Mouse (Mus musculus) heart, postnatal 25 days (tissue): ENCODE data around the gene Plekha6. TPM values are rescaled to one million over a fixed set of nuclear protein-coding genes. Genes with fewer than 3 reads are reported as not detected.

Experiments
- DNase-seq: peaks from one replicate; pipeline ENCODE4 v3.0.0; 2022; ENCODE audit warnings: low spot score
- intact Hi-C: fragments of 180-260 bp; cut with DNase I; formaldehyde crosslinking; loops from one replicate; pipeline ENCODE4 v1.15.1; 2025
- total RNA-seq, 2 experiments: library from RNA; stranded (reverse); gene quantifications; 2 replicates each; pipeline ENCODE4 v1.2.3; 2021

Plekha6 gene
- total RNA-seq, 2 experiments from 2014 or later, result 66.5 to 77.1 TPM

DNA sequence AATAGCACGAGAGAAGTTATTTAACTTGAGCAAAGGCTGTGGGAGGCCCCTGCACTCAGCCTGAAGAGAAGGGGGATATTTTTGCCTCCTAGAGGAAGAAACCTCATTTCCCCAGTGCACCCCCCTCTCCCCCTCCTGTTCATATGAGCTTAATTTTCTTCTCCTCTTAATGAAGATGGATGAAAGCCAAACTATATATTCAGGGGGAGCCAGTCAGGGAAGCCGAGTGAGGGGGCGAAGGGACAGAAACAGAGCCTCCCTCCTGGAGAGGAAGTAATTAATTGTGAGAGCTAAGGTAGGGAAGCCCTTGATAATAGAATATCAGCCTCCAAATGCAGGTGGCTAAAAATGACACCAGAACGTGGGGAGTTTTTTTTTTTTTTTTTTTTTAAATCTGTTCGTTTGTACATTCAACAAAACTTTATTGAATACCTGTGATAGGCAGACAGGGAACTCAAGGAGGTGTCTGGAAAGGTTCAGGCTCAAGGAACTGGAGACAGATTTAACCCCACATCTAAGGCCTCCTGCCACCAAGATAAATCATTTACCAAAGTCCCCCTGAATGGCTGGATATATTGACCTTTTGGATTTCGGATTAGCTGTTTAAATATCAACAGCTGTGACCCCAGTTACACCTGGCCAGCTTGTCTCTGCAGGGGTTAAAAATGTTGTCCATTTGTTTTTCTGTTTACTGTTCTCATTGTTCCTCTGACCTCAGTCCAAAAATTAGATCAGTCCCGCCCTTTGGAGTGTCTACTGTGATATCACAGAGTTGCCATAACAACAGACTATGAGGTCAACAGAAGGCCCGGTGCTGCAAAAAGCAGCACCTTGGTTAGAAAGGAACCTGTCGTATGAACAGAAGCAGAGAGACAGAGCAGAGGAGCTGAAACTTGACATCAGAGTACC lies 91.1 kb downstream of the Plekha6 start:
- no peak for DNase-seq
- intact Hi-C loops, result no loop called here

DNA sequence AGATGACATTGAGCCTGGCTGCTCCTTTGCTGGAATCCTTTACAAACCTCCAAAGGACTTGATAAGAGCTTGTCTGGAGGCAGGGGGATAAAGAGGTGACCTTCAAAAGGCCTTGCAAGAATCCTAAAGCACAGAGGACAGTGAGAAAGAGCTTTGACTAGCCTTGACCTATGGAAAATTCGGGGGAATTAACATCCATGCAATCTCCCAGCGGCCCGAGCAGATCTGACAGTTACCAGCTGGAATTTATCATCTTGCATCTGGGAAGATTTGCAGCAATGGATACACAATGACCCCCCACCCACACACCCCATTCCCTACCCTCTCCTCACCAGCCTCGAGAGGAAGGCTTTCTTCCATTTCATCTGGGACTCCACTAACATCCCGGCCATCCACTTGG lies 91.8 kb downstream of the Plekha6 start:
- no peak for DNase-seq
- intact Hi-C loops, result no loop called here

DNA sequence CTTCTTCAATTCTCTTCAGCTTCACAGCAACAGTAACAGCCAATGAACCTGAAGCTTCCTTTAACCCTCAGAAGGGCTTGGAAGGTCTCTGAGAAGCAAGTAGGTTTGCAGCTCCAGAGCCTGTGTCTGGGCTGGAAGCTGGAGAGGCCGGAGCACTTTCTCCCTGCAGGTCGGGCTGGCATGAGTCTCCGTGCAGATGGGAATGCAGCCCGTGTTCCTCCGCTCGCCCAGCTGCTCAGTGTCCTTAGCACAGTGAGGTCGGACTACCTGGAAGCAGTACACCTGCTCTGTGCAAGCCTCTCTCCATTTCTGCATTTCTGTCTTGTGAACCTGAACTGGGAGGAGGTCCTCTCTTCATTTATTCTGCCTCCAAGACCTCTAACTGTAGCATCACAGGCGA lies 92.3 kb downstream of the Plekha6 start:
- intact Hi-C loops, result no loop called here

DNA sequence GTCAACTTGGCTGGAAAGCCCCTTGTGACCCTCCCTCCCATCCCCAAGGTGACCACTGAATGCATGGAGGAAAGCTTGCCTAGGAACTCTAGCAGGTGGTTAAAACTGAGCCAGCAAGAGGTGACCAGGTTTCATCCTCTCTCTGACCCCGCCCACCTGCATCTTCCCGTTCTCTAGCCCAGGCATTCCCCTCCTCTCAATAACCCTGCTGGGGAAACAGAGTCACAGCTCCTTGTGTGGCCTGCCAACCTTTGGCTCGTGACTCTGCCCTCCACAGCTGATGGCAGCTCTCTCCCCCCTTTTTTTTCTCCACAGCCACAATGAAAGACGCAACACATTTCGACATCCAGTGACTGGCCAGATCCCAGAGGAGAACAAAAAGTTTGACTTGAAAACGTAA lies 94.7 kb downstream of the Plekha6 start:
- intact Hi-C loops, result no loop called here
- DNase-seq, result no peak

More for the DNA sequence above, 92.3 kb downstream of the Plekha6 start:
- DNase-seq, result no peak

DNA sequence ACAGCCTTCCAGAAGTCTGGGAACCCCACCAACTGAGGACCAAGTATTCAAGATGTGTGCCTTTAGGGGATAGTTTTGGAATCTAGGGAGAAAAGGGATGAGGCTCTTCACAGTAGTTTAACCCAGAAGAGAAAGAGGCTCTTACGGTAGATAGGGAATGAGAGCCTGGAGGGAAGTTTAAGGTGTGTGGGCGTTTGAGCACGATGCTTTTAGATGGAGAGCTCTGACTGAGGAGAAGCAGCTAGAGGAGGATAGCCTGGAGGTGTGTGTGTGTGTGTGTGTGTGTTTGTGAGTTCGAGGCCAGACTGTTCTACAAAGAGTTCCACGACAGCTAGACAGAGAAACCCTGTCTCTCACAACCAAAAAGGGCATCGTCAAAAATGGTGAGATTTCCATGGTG lies 98.6 kb downstream of the Plekha6 start:
- intact Hi-C loops, result no loop called here
- no peak for DNase-seq

DNA sequence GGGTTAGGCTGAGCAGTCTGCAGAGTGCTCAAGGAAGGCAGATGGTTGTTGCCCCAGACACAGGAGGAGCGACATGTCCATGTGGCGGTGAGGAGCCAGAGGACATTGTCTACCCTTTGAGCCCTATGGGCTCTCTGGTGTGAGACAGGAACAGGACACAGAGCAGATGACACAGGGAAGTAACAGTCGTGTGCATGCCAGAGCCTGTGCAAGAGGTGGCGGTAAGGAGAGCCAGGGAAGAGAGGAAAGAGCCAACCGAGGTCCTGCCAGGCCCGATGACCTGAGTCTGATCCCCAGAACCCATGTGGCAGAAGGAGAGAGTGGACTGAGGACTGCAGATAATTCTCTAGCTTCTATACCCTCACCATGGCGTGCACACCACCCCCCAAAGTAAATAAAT lies 99.1 kb downstream of the Plekha6 start:
- DNase-seq, result no peak
- intact Hi-C loops, result no loop called here

DNA sequence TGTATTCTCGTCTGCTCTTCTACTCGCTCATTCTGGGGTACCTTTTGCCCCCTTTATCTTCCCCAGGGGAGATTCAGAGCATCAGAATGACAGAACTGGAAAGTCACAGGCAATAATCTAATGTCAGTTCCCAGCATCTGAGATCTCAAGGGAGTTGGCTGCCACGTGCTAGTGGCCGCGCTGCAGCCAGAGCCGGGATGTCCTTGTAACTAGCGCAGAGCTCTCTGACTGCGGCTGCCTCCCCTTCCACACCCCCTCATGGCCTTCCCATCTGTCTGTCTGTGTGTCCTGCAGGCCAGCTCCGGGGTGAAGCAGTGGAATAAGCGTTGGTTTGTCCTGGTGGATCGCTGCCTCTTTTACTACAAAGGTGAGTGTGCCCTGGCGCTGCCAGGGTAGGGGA lies 100.4 kb downstream of the Plekha6 start:
- intact Hi-C loops, result no loop called here
- DNase-seq, result no peak

DNA sequence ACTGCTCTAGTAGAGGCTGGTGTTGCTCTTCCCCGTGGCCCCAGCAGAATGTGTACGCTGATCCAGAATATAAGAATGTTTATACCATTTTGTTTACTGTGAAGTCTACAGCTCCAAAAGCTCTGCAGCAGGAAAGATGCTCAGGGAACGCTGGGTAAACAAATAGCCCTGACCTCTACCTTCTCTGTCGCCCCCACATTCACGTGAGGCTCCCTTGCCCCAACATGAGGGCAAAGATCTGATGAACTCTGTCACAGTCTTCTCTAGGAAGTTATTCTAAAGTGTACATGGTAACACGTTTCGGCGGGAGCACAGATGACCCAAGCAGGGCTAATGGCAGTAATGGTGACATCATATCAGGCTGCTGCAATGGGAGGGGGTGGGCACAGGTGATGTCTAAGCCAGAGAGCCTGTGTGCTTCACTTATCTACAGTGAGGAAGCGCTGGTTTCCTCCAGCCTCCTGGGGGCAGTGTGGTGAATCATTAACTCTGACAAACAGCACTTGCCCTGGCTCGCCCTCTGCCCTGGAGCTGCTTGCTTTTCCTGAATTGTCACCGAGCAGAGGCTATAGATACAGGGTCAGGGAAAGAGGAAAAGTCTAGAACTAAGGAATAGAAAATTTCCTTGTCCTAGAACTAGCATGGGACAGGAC lies 101.2 kb downstream of the Plekha6 start:
- no peak for DNase-seq
- intact Hi-C loops, result loop anchor here (5.0 kb wide), 2 partner anchors 38 to 83 kb away; no protein-coding TSS in a partner anchor

DNA sequence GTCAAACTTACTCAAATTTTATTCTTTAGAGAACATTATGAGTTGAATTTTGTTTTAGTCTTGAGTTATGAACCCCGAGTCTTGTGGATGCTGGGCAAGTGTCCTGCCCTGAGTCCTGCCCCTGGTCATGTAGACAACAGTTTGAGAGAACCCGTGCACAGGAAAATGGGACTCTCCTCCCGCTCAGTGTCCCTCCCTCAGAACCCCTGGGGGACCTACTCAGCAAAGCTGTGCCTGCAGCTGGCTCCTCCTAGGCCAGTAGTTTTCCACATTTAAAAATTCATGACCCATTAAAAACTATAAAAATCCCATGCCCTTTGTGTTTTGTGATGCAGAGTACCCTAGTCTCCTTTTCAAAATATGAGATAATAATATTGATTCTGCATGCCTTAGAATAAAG lies 103.1 kb downstream of the Plekha6 start:
- no peak for DNase-seq
- intact Hi-C loops, result loop anchor here (5.0 kb wide), 2 partner anchors 40 to 85 kb away; no protein-coding TSS in a partner anchor

DNA sequence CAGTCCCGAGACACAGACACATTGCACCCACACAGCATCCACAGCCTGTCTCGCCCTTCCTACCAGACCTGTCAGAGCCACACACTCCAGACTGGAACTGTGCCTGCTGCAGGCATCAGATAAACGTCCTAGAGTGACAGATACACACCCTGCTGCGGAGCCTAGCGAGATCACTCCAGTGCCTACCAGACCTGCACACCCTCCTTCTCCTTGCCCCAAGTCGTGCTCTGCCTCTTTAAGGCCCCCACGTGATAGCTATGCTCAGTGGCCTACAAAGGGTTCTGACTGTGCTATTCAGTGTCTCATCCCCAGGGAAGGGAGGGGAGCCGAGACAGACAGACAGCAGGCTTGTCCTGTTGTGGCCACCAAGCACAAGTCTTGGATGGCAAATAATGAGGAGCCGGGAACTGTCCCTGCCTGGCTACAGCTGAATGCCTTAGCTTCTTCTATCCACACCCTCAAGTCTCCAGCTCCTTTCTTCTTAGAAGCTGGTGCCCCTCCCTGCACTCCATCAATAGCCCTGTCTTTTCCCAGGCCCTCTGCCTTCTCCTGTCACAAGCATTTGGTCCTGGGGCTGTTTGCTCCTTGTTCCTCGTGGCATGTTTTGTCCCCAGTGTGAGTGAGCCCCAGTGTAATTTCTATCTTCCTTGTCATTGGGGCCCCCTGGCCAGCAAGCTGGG lies 103.9 kb downstream of the Plekha6 start:
- DNase-seq, result no peak
- intact Hi-C loops, result loop anchor here (5.0 kb wide), 2 partner anchors 41 to 86 kb away; no protein-coding TSS in a partner anchor

DNA sequence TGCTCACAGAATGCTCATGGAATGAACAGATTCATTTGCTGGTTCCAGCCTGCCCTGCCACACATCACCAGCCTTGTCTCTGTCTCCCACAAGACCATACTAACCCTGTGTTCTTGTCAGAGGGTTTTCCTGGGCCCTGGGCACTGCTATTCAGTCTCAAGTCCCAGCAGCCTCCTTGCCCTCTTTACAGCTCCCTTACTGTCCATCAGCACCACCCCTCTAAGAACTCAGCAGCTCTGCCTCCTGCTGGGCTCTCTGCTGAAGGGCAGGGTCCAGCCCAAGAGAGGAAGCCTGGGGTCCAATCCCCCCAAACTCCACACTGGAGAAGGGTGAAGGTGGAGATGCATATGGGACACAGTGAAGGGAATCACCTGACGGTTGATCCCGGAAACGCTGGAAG lies 104.5 kb downstream of the Plekha6 start:
- DNase-seq, result no peak
- intact Hi-C loops, result loop anchor here (5.0 kb wide), 2 partner anchors 41 to 86 kb away; no protein-coding TSS in a partner anchor

DNA sequence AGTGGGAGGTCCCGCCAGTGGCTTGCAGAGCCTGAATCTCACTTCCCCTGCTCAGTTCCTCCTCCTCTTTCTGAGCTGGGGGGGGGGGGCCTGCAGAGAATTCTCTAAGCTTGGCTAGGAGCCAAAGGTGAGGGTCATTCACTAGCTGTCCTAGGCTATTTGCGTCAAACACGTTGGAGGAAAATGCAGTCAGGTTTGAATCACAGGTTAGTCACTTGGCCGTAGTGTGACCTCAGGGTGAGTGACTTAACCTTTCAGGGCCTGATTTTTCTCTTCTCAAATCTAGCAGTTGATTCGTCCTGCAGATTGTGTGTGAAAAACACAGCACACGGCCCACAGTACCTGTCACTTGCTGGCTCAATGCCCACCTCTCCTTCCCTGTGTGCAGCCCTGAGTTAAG lies 106.3 kb downstream of the Plekha6 start:
- intact Hi-C loops, result no loop called here

DNA sequence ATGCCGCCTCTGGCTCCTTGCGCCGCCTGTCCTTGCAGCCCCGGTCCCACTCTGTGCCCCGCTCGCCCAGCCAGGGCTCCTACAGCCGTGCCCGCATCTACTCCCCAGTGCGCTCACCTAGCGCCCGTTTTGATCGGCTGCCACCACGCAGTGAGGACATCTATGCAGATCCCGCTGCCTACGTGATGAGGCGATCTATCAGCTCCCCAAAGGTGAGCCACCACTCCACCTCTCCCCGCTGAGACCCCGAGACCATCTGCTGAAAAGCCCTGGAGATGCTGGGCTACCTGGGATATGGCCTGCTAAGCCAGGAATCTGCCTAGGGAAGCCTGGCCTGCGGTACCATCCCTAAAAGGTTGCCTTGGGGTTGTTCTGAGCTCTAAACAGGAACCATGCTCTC lies 110.2 kb downstream of the Plekha6 start:
- no peak for DNase-seq
- intact Hi-C loops, result no loop called here

More for the DNA sequence above, 106.3 kb downstream of the Plekha6 start:
- no peak for DNase-seq

DNA sequence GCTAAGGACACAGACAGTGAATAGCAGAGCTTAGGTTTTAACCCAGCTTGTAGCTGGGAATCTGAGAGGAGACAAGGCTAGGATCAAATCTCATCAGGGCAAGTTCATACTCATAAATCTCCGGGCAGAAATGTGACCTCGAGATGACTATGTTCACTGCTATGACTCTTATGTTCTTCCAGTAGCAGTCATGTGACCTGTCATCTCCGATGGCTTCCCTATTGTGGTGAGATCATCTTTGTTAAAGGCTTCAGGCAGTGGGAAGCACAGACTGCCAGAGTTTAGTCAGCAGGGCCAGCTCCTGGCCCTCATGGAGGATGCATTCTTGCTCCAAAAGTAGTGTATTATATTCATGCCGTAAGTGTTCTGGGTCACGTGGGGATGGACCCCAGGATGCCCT lies 113.0 kb downstream of the Plekha6 start:
- DNase-seq, result no peak

DNA sequence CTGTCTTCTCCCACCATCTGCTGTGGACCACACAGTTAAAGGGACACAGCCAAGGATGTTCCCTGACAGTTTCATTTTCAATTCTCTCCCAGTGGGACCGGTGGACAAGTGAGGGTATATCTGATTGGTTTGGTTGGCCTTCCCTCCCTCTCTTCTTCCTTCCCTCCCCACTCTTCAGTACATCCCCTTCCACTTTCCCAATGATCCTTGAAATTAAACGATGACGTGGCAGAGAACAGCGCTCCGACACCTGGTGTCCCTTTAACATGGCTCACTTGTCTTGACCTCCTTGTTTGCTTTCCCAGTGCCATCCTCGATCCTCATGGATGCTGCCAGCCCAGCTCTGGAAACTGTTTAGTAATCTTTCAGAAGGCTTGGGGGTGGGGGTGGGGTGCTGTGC lies 114.5 kb downstream of the Plekha6 start:
- no peak for DNase-seq
- intact Hi-C loops, result no loop called here

More for the DNA sequence above, 113.0 kb downstream of the Plekha6 start:
- intact Hi-C loops, result no loop called here

DNA sequence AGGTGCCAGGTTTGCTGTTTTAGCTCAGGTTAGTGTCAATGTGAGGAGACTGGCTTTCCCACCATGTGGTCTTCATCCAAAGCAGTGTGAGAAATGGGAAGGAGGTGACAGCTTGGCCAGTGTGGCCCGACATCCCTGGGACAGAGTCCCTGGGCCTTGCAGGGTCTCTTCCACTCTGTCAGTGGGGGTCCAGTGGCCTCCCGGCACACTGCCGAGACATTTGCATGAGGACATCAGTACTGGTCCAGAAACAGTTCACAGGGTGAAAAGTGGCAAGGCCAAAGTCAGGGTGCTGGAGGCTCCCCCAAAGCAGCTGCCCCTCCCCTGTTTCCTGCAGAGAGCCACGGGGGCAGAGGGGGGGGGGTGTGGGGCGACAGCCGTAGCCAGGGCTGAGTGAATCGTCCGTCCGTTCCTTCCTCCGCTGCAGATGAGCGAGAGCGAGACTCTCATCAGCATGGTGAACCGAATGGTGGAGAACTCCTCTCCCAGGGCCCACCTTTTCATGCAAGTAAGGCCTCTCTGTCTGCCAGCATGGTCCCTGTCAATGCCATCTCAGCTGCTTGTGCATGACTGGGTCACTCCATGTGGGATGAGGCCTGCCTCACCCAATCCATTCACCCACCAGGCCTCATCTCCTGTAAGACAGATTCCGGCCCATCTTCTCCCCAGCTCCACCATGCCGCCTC lies 115.1 kb downstream of the Plekha6 start:
- intact Hi-C loops, result no loop called here

DNA sequence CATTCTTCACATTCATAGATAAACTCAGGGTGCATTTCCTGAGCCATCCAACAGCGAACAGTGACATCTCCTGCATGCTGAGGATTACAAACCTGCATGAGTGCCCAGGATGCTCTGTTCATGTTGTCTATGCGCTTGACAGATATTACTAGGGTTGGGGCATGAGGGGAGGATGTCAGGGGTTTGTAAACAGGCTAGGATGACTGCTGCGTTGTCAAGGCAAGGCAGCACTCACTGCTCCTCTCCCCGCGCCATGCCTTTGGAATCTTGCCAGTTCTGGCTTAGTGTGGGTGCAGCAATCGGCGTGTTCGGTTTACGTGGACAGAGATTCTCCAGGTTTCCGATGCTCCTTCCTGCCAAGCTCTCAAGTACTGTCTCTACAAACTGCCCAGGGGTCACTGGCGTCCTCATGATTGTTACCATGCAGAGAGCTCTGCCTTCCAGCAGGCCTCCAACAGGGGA lies 115.7 kb downstream of the Plekha6 start:
- intact Hi-C loops, result no loop called here
- no peak for DNase-seq

More for the DNA sequence above, 115.1 kb downstream of the Plekha6 start:
- no peak for DNase-seq

DNA sequence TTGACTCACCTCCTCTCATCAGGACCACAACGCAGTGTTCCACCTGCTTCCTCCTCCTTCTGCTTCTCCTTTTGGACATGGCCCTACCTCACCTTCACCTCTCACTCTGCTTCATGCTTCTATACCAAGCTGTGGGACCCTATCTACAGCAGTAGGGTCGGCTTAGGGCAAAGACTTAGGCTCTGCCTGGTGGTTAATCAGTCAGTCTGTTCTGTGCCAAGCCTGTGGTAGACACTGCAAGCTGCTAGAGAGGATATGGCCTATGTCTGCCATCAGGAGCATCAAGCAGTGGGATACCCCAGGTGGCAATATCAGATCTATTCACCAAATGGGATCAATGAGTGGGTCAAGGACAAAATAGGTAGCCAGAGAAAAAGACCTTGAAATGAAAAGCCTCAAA lies 116.5 kb downstream of the Plekha6 start:
- DNase-seq, result no peak
- intact Hi-C loops, result no loop called here

DNA sequence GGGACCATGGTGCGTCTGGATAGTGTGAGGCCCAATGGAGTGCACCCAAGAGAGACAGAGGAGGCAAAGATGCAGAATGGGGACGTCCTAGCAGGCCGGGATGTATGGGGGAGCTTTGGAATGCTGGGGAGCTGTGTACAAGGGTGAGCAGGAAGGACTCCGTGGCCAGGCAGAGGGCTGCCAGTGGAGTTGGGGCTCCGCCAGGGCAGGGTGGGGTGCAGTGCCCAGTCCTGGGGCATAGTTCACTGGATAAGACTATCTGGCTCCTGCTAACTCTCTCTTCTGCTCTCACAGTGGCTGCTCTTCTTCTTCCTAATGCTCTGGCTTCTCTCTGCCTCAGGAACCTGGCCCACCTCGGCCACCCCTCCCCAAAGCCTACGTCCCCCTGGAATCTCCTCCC lies 121.9 kb downstream of the Plekha6 start:
- DNase-seq, result no peak
- intact Hi-C loops, result no loop called here

DNA sequence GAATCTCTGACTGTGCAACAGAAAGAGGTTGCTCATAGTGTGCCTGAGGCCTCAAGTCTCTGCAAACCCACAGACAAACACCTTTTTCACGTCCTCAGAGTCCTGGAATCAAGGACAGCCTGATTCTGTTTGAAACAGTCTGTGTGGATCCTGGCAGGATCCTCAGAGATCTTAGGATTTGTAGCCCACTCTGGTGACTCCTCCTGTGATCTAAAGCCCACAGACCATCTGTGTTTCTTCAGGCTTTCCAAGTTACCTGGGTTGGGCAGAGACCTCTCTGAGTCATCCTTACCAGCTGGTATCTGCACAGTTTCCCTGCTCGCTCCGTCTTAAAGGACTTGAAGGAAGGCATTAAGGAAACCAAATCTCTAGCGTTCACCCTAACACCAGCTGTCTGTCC lies 123.0 kb downstream of the Plekha6 start:
- intact Hi-C loops, result no loop called here
- no peak for DNase-seq
